Mouse (Mus musculus): ENCODE data around the gene Hist1h2bc. TPM values are rescaled to one million over a fixed set of nuclear protein-coding genes. Genes with fewer than 3 reads are reported as not detected.

The Hist1h2bc gene
- polyA plus RNA-seq, 1 experiment from 2014 or later = 60.8 TPM

DNA sequence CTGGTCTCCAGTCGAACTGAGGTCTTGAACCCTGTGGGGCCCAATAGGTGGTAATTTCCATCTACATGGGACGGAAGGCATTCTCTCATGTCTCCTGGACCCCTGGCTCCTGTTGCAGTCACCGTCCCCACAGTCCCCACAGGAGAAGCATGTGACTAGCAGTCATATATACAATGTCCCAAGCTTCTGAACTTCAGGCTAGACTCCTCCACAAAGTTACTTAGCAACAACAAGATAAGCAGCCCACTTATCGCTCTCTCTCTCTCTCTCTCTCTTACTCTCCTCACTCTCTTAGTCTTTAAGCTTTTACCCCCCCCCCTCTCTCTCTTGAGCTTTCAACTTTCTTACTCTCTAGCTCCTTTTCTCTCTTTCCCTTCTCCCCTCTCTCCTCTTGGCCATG is 40.2 kb downstream of the Hist1h2bc start:
- Histone ChIP-seq H3K9me3 (no peaks in the 10 kb centered on the region), H3K4me3 (no peak overlapping the region), H3K27me3 (no peaks in the 10 kb centered on the region), H3K27ac (no peak overlapping the region), H3K36me3 (no peaks in the 10 kb centered on the region), H3K9ac (no peak overlapping the region), H3K4me2 (no peak overlapping the region), H3K4me1 (0 out of 2 replicates have a peak, but pooled peaks cover 4% of the 10 kb centered on the region)
- ATAC-seq (ENCODE audit: borderline replicate concordance, extremely low read depth, low FRiP score, low TSS enrichment) = peak; percentile 67; the same call in 1 of the 2 replicates
- WGBS = 57% methylated on average over 4 of the region's 4 CpGs

DNA sequence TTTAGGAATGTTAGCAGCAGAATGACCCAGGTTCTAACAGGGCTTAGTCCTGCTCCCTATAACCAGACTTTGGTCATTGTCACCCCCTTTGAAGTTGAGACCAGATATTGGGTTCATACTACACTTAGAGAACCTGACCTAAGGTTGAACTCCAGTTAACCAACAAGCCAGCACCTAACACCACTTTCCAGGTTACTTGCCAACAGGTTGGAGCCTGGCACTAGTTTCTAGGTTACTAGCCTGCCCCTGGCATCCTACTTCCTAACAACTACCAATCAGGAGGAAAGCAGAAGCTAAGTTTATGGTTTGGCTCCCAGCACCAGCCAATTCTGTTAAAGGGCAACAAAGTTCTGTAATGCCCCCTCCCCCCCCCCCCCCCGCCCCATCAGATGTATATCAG is 41.2 kb downstream of the Hist1h2bc start:
- Histone ChIP-seq H3K9me3 (no peaks in the 10 kb centered on the region), H3K36me3 (no peaks in the 10 kb centered on the region), H3K27me3 (no peaks in the 10 kb centered on the region), H3K27ac (no peak overlapping the region), H3K9ac (no peak overlapping the region), H3K4me1 (0 out of 2 replicates have a peak, but pooled peaks cover 4% of the 10 kb centered on the region), H3K4me2 (no peak overlapping the region), H3K4me3 (no peak overlapping the region)
- WGBS = no CpG with 5 or more reads among the region's 1 CpGs
- no peak for ATAC-seq (ENCODE audit: borderline replicate concordance, extremely low read depth, low FRiP score, low TSS enrichment)

DNA sequence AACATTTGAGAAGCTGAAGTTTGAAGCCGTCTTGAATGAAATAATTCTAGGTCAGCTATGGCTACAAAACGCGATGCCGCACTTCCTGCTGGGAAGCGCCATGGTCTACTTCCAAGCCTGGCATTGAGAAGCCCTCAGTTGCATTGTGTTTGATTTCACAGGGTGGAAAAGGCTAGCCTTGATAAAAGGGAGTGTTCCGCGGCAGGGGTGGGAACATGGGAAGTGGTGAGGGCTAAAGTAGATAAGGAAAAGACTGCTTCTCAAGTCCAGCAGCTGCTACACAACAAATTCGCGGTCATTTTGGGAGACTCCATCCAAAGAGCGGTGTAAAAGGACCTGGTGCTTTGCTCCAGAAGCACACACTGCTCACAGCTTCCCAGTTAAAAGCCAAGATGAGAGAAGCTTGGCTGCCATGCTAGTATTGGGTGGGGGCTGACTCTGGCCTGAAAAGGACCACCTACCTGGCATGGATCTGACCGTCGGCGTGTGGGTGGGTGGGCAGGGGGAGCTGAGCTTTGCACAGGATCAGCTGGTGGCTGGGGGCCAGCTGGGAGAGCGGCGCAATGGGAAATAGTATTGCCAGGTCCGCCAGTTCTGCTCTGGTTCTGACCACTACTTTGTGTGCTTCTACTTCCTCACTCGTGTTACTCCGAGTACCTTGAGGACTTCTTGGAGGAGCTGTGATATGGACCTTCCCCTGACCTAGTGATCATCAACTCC is 44.6 kb downstream of the Hist1h2bc start:
- Histone ChIP-seq H3K4me2 (no peak overlapping the region), H3K27ac (no peak overlapping the region), H3K4me3 (no peak overlapping the region), H3K36me3 (no peaks in the 10 kb centered on the region), H3K27me3 (no peaks in the 10 kb centered on the region), H3K4me1 (peaks cover 11% of the 10 kb centered on the region), H3K9me3 (no peaks in the 10 kb centered on the region), H3K9ac (no peak overlapping the region)
- no peak for ATAC-seq (ENCODE audit: borderline replicate concordance, extremely low read depth, low FRiP score, low TSS enrichment)
- 90% methylated on average over 18 of the region's 18 CpGs for WGBS

DNA sequence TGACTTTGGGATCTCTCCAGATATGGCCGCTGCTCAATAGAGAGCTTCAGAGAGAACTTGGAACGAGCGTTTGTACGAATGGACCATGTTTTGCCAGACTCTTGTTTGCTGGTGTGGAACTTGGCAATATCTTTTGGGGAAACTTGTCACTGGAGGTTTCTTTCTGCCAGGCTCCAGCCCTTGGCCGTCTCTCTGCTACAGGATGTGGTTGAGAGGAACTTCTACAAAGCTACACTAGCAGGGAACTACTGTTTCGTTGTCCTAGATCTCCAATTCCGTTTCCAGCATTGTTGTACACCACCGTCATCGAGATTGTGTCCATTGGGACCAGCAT is 45.2 kb downstream of the Hist1h2bc start:
- WGBS = 92% methylated on average over 9 of the region's 9 CpGs
- Histone ChIP-seq H3K9ac (no peak overlapping the region), H3K4me3 (no peak overlapping the region), H3K36me3 (no peaks in the 10 kb centered on the region), H3K27ac (no peak overlapping the region), H3K4me1 (peaks cover 11% of the 10 kb centered on the region), H3K9me3 (no peaks in the 10 kb centered on the region), H3K4me2 (no peak overlapping the region), H3K27me3 (no peaks in the 10 kb centered on the region)
- no peak for ATAC-seq (ENCODE audit: borderline replicate concordance, extremely low read depth, low FRiP score, low TSS enrichment)

DNA sequence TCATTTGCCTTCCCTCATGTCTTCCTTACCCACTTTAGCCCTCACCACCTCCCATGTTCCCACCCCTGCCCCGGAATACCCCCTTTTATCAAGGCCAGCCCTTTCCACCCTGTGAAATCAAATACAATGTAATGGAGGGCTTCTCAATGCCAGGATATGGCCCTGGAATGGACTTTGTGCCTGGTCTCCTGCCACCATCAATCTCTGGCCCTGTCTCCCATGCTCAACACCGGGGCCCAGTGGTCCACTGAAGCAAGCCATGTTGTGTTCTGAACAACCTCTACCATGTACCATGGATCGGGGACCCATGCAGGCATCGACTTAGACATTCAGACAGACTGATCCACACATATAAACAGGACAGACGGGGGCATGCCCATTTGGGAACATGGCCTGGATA is 45.7 kb downstream of the Hist1h2bc start:
- peaks cover 9% of the 10 kb centered on the region for H3K4me1 ChIP-seq
- 88% methylated on average over 5 of the region's 5 CpGs for WGBS
- no peaks in the 10 kb centered on the region for H3K9me3 ChIP-seq
- no peak overlapping the region for H3K27ac ChIP-seq
- no peaks in the 10 kb centered on the region for H3K27me3 ChIP-seq
- no peaks in the 10 kb centered on the region for H3K36me3 ChIP-seq
- H3K4me2 ChIP-seq = no peak overlapping the region
- ATAC-seq (ENCODE audit: borderline replicate concordance, extremely low read depth, low FRiP score, low TSS enrichment) = no peak; the same call in 1 of the 2 replicates
- H3K9ac ChIP-seq = no peak overlapping the region
- H3K4me3 ChIP-seq = no peak overlapping the region

DNA sequence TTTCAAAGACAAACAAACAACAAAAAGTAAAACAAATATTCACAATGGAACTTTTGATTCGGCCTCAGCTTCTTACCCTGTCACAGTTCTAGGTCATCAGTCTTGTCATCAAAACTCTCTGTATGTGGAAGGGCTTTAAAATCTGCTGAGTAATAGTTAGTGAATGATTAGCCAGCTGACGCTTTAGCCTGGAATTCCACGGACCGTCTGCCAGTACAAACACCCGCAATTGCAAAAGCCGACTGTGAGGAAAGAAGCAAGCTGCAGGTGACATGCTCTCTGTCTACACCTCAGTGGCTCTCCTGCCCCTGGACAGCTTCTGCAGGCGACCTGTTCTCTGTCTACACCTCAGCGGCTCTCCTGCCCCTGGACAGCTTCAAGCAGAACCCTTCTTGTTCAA is 46.5 kb downstream of the Hist1h2bc start:
- Histone ChIP-seq H3K9ac (no peak overlapping the region), H3K9me3 (no peaks in the 10 kb centered on the region), H3K27me3 (no peaks in the 10 kb centered on the region), H3K36me3 (no peaks in the 10 kb centered on the region), H3K4me2 (no peak overlapping the region), H3K4me3 (no peak overlapping the region), H3K4me1 (peaks cover 7% of the 10 kb centered on the region), H3K27ac (no peak overlapping the region)
- 17% methylated on average over 8 of the region's 8 CpGs for WGBS
- no peak for ATAC-seq (ENCODE audit: borderline replicate concordance, extremely low read depth, low FRiP score, low TSS enrichment)

DNA sequence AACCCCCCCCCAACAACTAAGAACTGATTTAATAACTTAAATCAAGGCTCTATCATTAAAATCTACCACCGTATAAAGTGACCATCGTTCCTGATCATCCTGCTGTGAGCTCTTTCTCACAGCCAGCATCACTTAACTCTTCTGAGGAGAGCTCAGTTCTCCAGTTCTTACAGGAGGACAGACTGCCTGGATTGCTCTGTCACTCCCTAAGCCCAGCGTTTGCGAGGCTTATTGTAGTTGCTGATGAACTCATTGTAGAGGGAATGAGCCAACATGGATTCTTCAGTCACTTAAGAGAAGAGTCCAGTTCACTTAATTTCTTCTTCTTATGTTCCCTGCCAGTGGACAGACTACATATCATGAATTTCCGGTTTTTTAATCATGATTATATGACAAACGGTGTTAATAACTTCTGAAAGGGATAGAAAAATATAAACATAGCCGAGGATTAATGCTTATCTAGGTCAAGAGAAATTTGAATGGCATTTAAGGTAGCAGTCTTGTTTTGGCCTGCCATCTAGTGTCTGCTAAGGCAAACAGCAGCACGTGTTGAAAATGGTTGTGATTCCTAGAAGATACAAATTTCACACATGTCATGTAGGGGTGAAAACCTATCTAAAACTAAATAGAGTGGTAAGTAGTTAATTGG is 48.3 kb downstream of the Hist1h2bc start:
- Histone ChIP-seq H3K9ac (no peak overlapping the region), H3K27ac (no peak overlapping the region), H3K4me1 (peaks cover 7% of the 10 kb centered on the region), H3K4me3 (no peak overlapping the region), H3K27me3 (no peaks in the 10 kb centered on the region), H3K4me2 (no peak overlapping the region), H3K9me3 (no peaks in the 10 kb centered on the region), H3K36me3 (no peaks in the 10 kb centered on the region)
- no peak for ATAC-seq (ENCODE audit: borderline replicate concordance, extremely low read depth, low FRiP score, low TSS enrichment)
- WGBS = 20% methylated on average over 8 of the region's 8 CpGs

DNA sequence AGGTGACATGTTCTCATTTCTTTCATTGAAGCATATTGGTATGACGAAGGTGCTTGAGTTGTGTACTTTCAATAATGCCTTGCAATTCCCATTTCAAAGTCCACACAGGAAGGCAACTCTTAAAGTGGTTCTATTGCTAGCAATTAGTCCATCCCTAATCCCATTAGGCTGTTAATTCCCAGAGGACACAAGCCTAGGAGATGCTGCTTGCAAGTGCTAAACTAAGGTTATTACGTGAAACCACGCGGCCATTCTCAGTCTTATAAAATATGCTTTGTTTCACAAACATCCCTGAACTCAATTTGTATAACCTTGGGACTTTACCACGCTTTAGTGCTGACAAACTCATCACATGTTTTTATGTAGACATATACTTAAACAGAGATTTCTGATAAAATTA is 53.1 kb downstream of the Hist1h2bc start:
- Histone ChIP-seq H3K27ac (no peak overlapping the region), H3K4me2 (no peak overlapping the region), H3K36me3 (no peaks in the 10 kb centered on the region), H3K9me3 (no peaks in the 10 kb centered on the region), H3K4me1 (peaks cover 12% of the 10 kb centered on the region), H3K4me3 (no peak overlapping the region), H3K9ac (no peak overlapping the region), H3K27me3 (no peaks in the 10 kb centered on the region)
- 91% methylated on average over 5 of the region's 5 CpGs for WGBS
- ATAC-seq (ENCODE audit: borderline replicate concordance, extremely low read depth, low FRiP score, low TSS enrichment) = no peak

DNA sequence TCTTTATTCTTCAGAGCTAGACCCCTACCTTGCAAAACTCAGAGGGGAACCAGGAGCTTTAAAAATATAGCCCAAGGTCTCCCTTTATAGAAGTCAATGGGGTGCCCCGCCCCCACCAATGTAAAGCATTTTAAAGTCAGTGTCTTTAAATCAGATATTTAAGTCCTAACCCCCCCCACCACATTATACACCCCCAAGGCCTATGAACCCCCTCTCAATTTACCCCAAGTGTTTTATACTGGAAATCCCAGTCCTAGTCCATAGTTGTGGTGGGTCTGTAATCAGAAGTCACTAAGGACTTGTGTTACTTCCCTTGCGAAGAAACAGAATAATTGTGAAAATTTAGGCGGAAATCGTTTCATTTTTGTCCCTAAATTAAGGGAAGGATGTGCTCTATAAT is 54.0 kb downstream of the Hist1h2bc start:
- Histone ChIP-seq H3K9me3 (no peaks in the 10 kb centered on the region), H3K36me3 (no peaks in the 10 kb centered on the region), H3K4me3 (peak overlapping the region; percentile 64; the same call in 1 of the 2 replicates), H3K4me1 (peaks cover 9% of the 10 kb centered on the region; the same call in 1 of the 2 replicates), H3K27ac (peak overlapping the region; percentile 100), H3K27me3 (no peaks in the 10 kb centered on the region), H3K4me2 (peak overlapping the region; percentile 95), H3K9ac (0 out of 2 replicates have a peak overlapping the region, but pooled peaks have one; percentile 96)
- 23% methylated on average over 4 of the region's 4 CpGs for WGBS
- ATAC-seq (ENCODE audit: borderline replicate concordance, extremely low read depth, low FRiP score, low TSS enrichment) = no peak

DNA sequence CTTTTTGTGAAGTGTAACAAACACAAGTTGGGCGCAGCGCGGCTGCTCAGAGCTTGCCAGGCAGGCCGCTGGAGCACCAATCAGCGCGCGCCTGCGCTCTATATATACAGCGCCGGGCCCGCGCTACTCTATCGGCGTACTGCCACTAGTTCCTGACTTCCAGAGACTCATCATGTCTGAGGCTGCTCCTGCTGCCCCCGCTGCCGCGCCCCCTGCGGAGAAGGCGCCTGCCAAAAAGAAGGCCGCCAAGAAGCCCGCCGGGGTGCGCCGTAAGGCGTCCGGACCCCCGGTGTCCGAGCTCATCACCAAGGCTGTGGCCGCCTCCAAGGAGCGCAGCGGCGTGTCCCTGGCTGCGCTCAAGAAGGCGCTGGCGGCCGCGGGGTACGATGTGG is 54.7 kb downstream of the Hist1h2bc start, which contains the start of gene Hist1h1c:
TSS of gene Hist1h1c (plus strand) at position 132 of the 392 bp plus-strand sequence.
- Histone ChIP-seq H3K27ac (peak within 1 kb of the TSS; percentile 100), H3K36me3 (no peaks in the 10 kb centered on the region), H3K4me3 (peak within 1 kb of the TSS; percentile 64), H3K4me2 (peak within 1 kb of the TSS; percentile 95), H3K27me3 (no peaks in the 10 kb centered on the region), H3K4me1 (peaks cover 9% of the 10 kb centered on the region; the same call in 1 of the 2 replicates), H3K9ac (peak within 1 kb of the TSS; percentile 96), H3K9me3 (no peaks in the 10 kb centered on the region)
- peak; percentile 95 for ATAC-seq (ENCODE audit: borderline replicate concordance, extremely low read depth, low FRiP score, low TSS enrichment)
- WGBS = 1% methylated on average over 38 of the region's 38 CpGs

DNA sequence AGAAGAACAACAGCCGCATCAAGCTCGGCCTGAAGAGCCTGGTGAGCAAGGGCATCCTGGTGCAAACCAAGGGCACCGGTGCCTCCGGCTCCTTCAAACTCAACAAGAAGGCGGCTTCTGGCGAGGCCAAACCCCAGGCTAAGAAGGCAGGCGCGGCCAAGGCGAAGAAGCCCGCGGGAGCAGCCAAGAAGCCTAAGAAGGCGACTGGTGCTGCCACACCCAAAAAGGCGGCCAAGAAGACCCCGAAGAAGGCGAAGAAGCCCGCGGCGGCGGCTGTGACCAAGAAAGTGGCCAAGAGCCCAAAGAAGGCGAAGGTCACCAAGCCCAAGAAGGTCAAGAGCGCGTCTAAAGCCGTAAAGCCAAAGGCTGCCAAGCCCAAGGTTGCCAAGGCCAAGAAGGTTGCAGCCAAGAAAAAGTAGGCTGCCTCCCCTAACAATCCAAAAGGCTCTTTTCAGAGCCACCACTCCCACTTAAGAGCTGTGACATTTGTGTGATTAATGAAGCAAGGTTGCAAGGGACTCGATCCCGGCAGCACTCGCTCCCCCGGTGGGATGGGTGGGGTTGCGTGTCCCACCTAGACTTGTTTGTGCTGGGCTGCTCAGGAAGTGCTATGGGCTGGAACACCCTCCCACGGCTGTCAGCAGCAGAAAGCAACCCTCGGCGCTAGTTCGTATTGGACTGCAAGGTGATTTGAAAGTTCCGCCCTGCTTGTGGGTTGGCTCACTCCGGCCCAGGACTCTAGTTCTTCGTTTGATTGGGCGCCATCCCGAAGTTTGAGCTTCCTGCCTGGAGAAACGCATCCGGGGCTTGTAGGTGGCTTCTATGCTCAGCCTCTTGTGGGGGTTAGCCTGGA is 55.3 kb downstream of the Hist1h2bc start:
- Histone ChIP-seq H3K4me3 (peak overlapping the region; percentile 64), H3K4me1 (peaks cover 10% of the 10 kb centered on the region; the same call in 1 of the 2 replicates), H3K27me3 (no peaks in the 10 kb centered on the region), H3K27ac (peak overlapping the region; percentile 100), H3K9ac (peak overlapping the region; percentile 96), H3K4me2 (peak overlapping the region; percentile 95), H3K36me3 (no peaks in the 10 kb centered on the region), H3K9me3 (no peaks in the 10 kb centered on the region)
- WGBS = 2% methylated on average over 39 of the region's 39 CpGs
- peak; percentile 89 for ATAC-seq (ENCODE audit: borderline replicate concordance, extremely low read depth, low FRiP score, low TSS enrichment)
